Mouse (Mus musculus) Patski (cell line): ENCODE measurements around the gene Cxcr4. TPM values are rescaled to one million over a fixed set of nuclear protein-coding genes. Genes with fewer than 3 reads are reported as not detected.

Source experiments
- ATAC-seq: fragments of 100-300 bp; one replicate; pipeline ENCODE4 v1.8.0; 2021
- CTCF ChIA-PET: fragments of 350-600 bp; sonication (Branson Sonifier 250); formaldehyde crosslinking; loops from one replicate; lab custom pipeline; 2022; ENCODE audit warnings: inconsistent platforms; lab: Charles Lee
- POLR2A ChIA-PET: fragments of 350-600 bp; sonication (Branson Sonifier 250); formaldehyde crosslinking; loops from one replicate; lab custom pipeline; 2022; ENCODE audit warnings: antibody characterized with exemption, inconsistent platforms; lab: Charles Lee
- DNase-seq: peaks from one replicate; pipeline ENCODE4 v3.0.0-alpha.2; 2011; ENCODE audit warnings: low read depth, low spot score
- H3K27me3 ChIP-seq: fragments of 371-371 bp; one replicate; pipeline ENCODE4 v1.5.1; 2021
- CTCF ChIP-seq: fragments of 100-300 bp; IDR thresholded peaks from one replicate; pipeline ENCODE4 v1.5.1; 2021
- in situ Hi-C: fragments of 300-500 bp; cut with MboI; formaldehyde crosslinking; loops from 3 replicates; pipeline ENCODE4 v1.11.1; 2018; ENCODE audit warnings: low pct_unique_long_range_greater_than_20kb, mixed read lengths
- polyA plus RNA-seq: library from polyadenylated mRNA; unstranded; gene quantifications from one replicate; pipeline ENCODE4 v1.2.3, GENCODE M21; 2021

The Cxcr4 gene
- polyA plus RNA-seq, 1 experiment from 2014 or later, result 3.2 TPM

DNA sequence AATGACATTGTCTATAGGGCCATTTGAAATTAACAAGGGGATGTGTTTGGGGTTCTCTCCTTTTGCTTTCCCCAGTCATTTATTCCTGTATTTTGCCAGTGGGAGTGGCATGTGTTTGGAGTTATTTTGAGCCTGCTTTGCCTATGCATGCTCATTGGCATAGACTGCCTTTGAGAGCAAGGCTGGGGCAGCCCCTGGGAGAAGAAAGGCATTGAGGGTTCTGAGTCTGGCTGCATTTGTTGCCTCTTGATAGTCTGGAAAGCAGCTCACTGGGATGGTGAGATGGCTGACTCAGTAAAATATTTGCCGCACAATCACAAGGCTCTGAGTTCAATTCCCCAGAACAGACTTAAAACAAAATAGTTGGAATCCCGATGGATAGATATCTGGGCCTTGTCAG, 8.5 kb upstream of the Cxcr4 start:
- H3K27me3 ChIP-seq, result no peaks in the 10 kb centered on the region
- CTCF ChIA-PET, result interaction anchor here (1.6 kb wide), 1 partner anchor 13 kb away, joined by 3 read pairs; no protein-coding TSS in a partner anchor
- ATAC-seq, result no peak
- POLR2A ChIA-PET, result no interaction called here
- in situ Hi-C loops, result no loop called here
- TF ChIP-seq CTCF, result no peak
- DNase-seq, result no peak

DNA sequence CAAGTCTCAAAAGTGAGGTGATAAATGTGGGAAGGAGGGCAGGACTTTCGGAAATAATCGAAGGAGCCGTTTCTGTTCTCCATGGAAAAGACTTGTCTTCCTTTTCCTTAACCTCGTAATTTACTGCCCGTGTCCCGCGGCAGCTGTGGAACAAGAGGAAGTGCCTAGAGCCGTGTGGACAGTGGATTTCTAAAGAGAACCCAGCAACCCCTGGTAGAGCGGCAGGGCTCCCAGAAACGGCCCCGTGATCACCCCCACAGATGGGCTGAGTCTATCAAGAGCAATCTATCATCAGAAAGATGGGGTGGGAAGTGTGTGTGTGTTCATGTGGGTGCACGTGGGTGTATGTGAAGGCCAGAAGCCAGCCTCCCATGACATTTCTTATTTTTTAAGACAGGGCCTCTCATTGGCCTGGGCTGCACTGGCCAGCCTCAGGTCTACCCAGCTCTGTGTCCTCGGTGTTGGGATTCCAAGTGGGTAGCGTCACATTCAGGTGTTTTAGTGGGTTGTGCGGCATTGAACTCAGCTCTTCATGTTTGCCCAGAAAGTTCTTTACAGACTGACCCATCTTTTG, 5.2 kb upstream of the Cxcr4 start:
- H3K27me3 ChIP-seq, result peaks cover 7% of the 10 kb centered on the region
- ChIA-PET POLR2A (no interaction called here), CTCF (no interaction called here)
- in situ Hi-C loops, result loop anchor here (5.0 kb wide), 1 partner anchor 225 kb away; no protein-coding TSS in a partner anchor
- no peak for DNase-seq
- TF ChIP-seq CTCF, result no peak
- ATAC-seq, result no peak

DNA sequence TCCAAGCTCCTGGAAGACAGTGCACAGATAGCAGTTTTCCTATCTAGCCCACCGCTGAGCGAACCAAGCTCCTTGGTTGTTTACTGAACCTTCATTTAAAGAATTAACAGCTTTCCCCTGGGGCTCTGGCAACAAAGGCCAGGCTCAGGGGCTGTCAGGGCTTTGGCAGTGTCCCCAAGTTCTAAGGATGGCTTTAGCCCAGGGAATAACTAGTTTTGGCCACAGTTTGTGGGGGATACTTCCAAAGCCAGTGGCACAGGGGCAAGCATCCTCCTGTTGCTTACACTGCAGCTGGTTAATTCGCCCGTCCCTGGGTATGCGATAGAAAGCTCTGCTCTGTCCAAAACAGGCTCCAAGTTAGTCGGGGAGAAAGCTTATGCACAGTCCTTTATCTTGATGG, 3.4 kb upstream of the Cxcr4 start:
- DNase-seq (no peak), ATAC-seq (no peak)
- in situ Hi-C loops, result loop anchor here (5.0 kb wide), 1 partner anchor 227 kb away; no protein-coding TSS in a partner anchor
- H3K27me3 ChIP-seq, result peaks cover 20% of the 10 kb centered on the region
- TF ChIP-seq CTCF, result no peak
- POLR2A ChIA-PET, result interaction anchor here (1.1 kb wide), 1 partner anchor 10 kb away, joined by 3 read pairs; no protein-coding TSS in a partner anchor
- CTCF ChIA-PET, result interaction anchor here (1.5 kb wide), 1 partner anchor 228 kb away, joined by 5 read pairs; no protein-coding TSS in a partner anchor

DNA sequence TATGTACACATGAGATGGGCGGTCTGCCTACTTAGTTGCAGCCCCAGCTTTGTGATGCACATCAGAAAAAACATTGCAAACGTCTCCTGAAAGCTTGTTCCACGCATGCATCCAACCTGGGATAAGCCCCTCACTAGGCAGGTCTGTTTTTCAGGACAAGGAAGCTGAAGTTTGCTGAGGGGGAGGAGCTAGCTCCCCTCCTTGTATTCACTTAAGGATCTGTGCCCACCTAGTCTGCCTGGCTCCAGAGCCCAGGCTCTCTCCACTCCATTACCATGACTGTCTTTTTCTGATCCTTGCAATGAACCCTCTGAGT, 3.0 kb upstream of the Cxcr4 start:
- peaks cover 20% of the 10 kb centered on the region for H3K27me3 ChIP-seq
- ATAC-seq, result no peak
- ChIA-PET POLR2A (interaction anchor here (0.6 to 1.1 kb wide), 3 partner anchors 10 to 229 kb away, joined by 3 to 5 read pairs (median 3); no protein-coding TSS in a partner anchor), CTCF (interaction anchor here (0.8 to 1.5 kb wide), 2 partner anchors 10 to 229 kb away, joined by 3 to 5 read pairs; no protein-coding TSS in a partner anchor)
- no peak for TF ChIP-seq CTCF
- DNase-seq, result no peak
- in situ Hi-C loops, result loop anchor here (5.0 kb wide), 1 partner anchor 227 kb away; no protein-coding TSS in a partner anchor

- DNase-seq (no peak), ATAC-seq (no peak)
- no peak for TF ChIP-seq CTCF
- ChIA-PET POLR2A (interaction anchor here (0.6 to 1.2 kb wide), 3 partner anchors 22 to 230 kb away, joined by 3 to 5 read pairs (median 3); no protein-coding TSS in a partner anchor), CTCF (interaction anchor here (0.8 to 1.5 kb wide), 2 partner anchors 9 to 229 kb away, joined by 3 to 5 read pairs; no protein-coding TSS in a partner anchor)
- in situ Hi-C loops, result loop anchor here (5.0 kb wide), 1 partner anchor 228 kb away; no protein-coding TSS in a partner anchor
- peaks cover 20% of the 10 kb centered on the region for H3K27me3 ChIP-seq
Observed at GRCm38 (mm10) chr1:128594353-128595104, 2.4 kb upstream of the Cxcr4 start.

DNA sequence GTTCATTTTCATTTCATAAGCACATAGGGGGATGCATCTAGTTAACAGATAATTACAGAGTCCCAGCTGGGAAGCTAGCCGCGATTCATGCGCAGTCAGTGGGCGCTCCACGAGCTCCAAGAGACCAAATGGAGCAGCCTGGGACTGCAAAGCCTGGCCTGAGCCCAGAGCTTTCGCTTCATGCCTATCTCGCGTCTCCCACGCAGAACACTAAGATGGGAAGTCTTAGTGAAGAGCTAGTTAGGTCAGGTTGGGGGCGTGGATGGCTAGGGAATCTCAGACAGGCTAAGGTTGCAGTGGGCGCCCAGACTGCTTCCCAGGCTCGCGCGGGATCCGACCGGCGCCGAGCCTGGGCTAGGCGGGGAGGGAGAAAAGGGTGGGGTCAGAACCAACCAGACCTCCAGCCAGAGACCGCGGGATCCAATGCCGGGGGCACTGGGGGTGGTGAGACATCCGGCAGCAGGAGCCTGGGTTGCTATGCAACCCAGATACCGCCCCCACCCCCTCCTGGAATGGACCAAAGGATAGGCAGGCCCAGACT, 938 bp upstream of the Cxcr4 start:
- in situ Hi-C loops, result no loop called here
- CTCF ChIA-PET, result interaction anchor here (1.1 to 1.2 kb wide), 2 partner anchors 20 to 75 kb away, joined by 3 read pairs; no protein-coding TSS in a partner anchor
- H3K27me3 ChIP-seq, result peaks cover 20% of the 10 kb centered on the region
- no peak for DNase-seq
- ATAC-seq, result no peak
- no peak for TF ChIP-seq CTCF
- POLR2A ChIA-PET, result no interaction called here

DNA sequence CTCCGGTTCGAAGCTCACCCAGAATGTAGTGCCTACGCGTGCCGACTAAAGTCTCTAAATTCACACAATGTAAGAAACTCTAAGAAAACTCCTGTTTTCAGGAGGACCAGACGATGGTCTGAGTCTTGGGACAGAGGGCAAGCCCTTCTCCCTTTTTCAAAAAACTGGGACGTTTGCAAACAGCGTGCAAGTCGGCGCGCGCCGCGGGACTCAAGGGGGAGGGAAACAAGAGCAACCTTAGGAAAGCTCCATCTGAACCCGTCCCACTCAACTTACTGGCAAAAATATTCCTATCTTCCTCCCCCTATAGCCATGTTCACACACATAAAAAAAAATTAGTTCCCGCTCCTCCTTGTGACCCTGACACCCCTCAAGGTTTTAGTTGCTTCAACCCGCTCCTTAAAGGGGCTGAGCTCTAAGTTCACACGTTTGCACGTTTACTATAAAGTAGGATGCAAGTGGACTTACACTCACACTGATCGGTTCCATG, 327 bp downstream of the Cxcr4 start:
- peak; percentile 2 for ATAC-seq
- in situ Hi-C loops, result no loop called here

GRCm38 (mm10) chr1:128590816-128591720, 1.0 kb downstream of the Cxcr4 start:
- ChIA-PET CTCF (interaction anchor here (1.2 kb wide), 1 partner anchor 12 kb away, joined by 3 read pairs; no protein-coding TSS in a partner anchor), POLR2A (no interaction called here)
- ATAC-seq (no peak), DNase-seq (no peak)
- in situ Hi-C loops, result no loop called here
- TF ChIP-seq CTCF, result no peak
- H3K27me3 ChIP-seq, result peaks cover 23% of the 10 kb centered on the region

More for the DNA sequence above, 327 bp downstream of the Cxcr4 start:
- ChIA-PET POLR2A (no interaction called here), CTCF (interaction anchor here (1.1 to 1.2 kb wide), 2 partner anchors 13 to 74 kb away, joined by 3 read pairs; no protein-coding TSS in a partner anchor)
- no peak for TF ChIP-seq CTCF
- H3K27me3 ChIP-seq, result peaks cover 23% of the 10 kb centered on the region
- no peak for DNase-seq

DNA sequence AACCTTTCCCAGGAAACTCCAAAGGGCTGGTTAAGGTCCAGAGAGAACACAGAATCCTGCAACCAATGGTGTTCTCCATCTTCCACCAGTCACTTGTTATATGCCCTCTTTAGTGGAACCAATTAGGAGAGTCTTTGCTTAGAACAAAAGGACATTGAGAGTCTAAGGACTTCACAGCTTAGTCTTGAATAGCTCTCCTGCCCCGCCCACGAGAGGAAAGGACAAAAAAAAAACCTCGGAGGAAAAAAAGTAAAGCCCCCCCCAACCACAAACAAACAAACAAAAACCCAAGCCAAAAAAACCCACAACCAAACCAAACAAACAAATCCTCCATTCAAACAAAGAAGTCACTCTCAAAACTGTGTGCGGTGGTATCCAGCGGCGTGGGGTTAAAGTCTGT, 2.1 kb downstream of the Cxcr4 start:
- ChIA-PET CTCF (no interaction called here), POLR2A (no interaction called here)
- in situ Hi-C loops, result no loop called here
- DNase-seq (no peak), ATAC-seq (no peak)
- H3K27me3 ChIP-seq, result peaks cover 23% of the 10 kb centered on the region
- no peak for TF ChIP-seq CTCF
